Comparison of ENCODE assay signal across 11 mouse cellular contexts in genomic region chr4:141012558-141012957, GRCm38 (mm10). TPM values are rescaled to one million over a fixed set of nuclear protein-coding genes. Genes with fewer than 3 reads are reported as not detected.
A peak's percentile ranks its signal among the peaks of the same experiment; 100 is the strongest.
DNase-seq lines count a peak whose midpoint lies in the region; ATAC-seq and TF ChIP-seq lines count a peak whose summit lies in the region.
"Had no signal": no experiment of that assay in that cellular context is flagged by ENCODE, and none has a peak within 500 bp of the region (broad histone marks: within the 10 kb centered on the region; RNA-seq: fewer than 3 reads in every experiment).

No protein-coding gene starts in this region.

- H3K4me1 ChIP-seq in kidney, embryonic 15.5 days, result peaks cover 43% of the 10 kb centered on the region
- no peaks in the 10 kb centered on the region for H3K4me1 ChIP-seq in kidney, adult 2 months (ENCODE audit: control insufficient read depth, insufficient read depth, low read length)
- H3K4me1 ChIP-seq in cortical plate, adult 2 months (ENCODE audit: control insufficient read depth, insufficient read depth, low read length), result peaks cover 9% of the 10 kb centered on the region; the same call in 1 of the 2 replicates
- H3K4me1 ChIP-seq in forebrain, embryonic 15.5 days, result peaks cover 48% of the 10 kb centered on the region
- peaks cover 38% of the 10 kb centered on the region for H3K4me1 ChIP-seq in midbrain, embryonic 15.5 days

- no peak for TF ChIP-seq POLR2A in kidney, adult 2 months (IDR thresholded peaks at IDR 0.05; ENCODE audit: low read depth, low read length)
- no peak for TF ChIP-seq POLR2A in cortical plate, adult 2 months (IDR thresholded peaks at IDR 0.05; ENCODE audit: extremely low read depth, insufficient read depth, low read length)

- no peak overlapping the region for H3K4me3 ChIP-seq in kidney, embryonic 15.5 days (replicated peaks)
- no peak overlapping the region for H3K4me3 ChIP-seq in kidney, adult 2 months (ENCODE audit: insufficient read depth, low read depth, low read length)
- H3K4me3 ChIP-seq in cortical plate, adult 2 months (ENCODE audit: insufficient read depth, low read length), result no peak overlapping the region
- peak overlapping the region; percentile 67 for H3K4me3 ChIP-seq in forebrain, embryonic 15.5 days
- no peak overlapping the region for H3K4me3 ChIP-seq in midbrain, embryonic 15.5 days
- H3K4me3 ChIP-seq: heart, adult 2 months had no signal

- no peaks in the 10 kb centered on the region for H3K9me3 ChIP-seq in kidney, embryonic 15.5 days (replicated peaks)
- H3K9me3 ChIP-seq in forebrain, embryonic 15.5 days, result no peaks in the 10 kb centered on the region
- no peaks in the 10 kb centered on the region for H3K9me3 ChIP-seq in midbrain, embryonic 15.5 days

- DNase-seq in kidney, adult 2 months, result no peak
- DNase-seq in c-Kit-positive CD71-positive TER-119-positive erythroid progenitor cells, embryonic 14.5 days (ENCODE audit: low spot score), result no peak
- DNase-seq in ovary, postnatal 36 days (ENCODE audit: low spot score), result no peak
- DNase-seq in left cerebral cortex, adult 9 months (ENCODE audit: low spot score in 2 of 2), result no peak
- DNase-seq: lung, adult 2 months; thymus, adult 2 months had no signal

- peak overlapping the region; percentile 74 for H3K4me2 ChIP-seq in kidney, embryonic 15.5 days
- H3K4me2 ChIP-seq in forebrain, embryonic 15.5 days (replicated peaks), result peak overlapping the region; percentile 76
- peak overlapping the region; percentile 64 for H3K4me2 ChIP-seq in midbrain, embryonic 15.5 days

- H3K36me3 ChIP-seq in kidney, embryonic 15.5 days, result peaks cover 54% of the 10 kb centered on the region
- H3K36me3 ChIP-seq in kidney, adult 2 months (ENCODE audit: control insufficient read depth, insufficient read depth, low read length), result no peaks in the 10 kb centered on the region; the same call in 1 of the 2 replicates
- H3K36me3 ChIP-seq in forebrain, embryonic 15.5 days, result peaks cover 46% of the 10 kb centered on the region
- peaks cover 23% of the 10 kb centered on the region; the same call in 1 of the 2 replicates for H3K36me3 ChIP-seq in midbrain, embryonic 15.5 days (replicated peaks)

- H3K9ac ChIP-seq in kidney, embryonic 15.5 days, result peak overlapping the region; percentile 22; the same call in 1 of the 2 replicates
- peak overlapping the region; percentile 79; the same call in 1 of the 2 replicates for H3K9ac ChIP-seq in forebrain, embryonic 15.5 days (replicated peaks)
- peak overlapping the region; percentile 59; the same call in 1 of the 2 replicates for H3K9ac ChIP-seq in midbrain, embryonic 15.5 days

- 80% methylated on average over 10 of the region's 10 CpGs for WGBS in kidney, embryonic 15.5 days
- 78% methylated on average over 10 of the region's 10 CpGs for WGBS in kidney, adult 2 months
- WGBS in forebrain, embryonic 15.5 days, result 55% methylated on average over 10 of the region's 10 CpGs
- WGBS in midbrain, embryonic 15.5 days, result 73% methylated on average over 10 of the region's 10 CpGs

- no peak overlapping the region for H3K27ac ChIP-seq in kidney, embryonic 15.5 days
- H3K27ac ChIP-seq in kidney, adult 2 months (ENCODE audit: insufficient read depth, low read depth, low read length), result no peak overlapping the region
- H3K27ac ChIP-seq in cortical plate, adult 2 months (ENCODE audit: insufficient read depth, low read length), result 0 out of 2 replicates have a peak overlapping the region, but pooled peaks have one; percentile 18
- peak overlapping the region; percentile 90 for H3K27ac ChIP-seq in forebrain, embryonic 15.5 days (replicated peaks)
- peak overlapping the region; percentile 79 for H3K27ac ChIP-seq in midbrain, embryonic 15.5 days
- H3K27ac ChIP-seq: heart, adult 2 months had no signal

- H3K27me3 ChIP-seq in kidney, embryonic 15.5 days, result no peaks in the 10 kb centered on the region
- no peaks in the 10 kb centered on the region for H3K27me3 ChIP-seq in kidney, adult 2 months (replicated peaks; ENCODE audit: control insufficient read depth, insufficient read depth, low read length)
- no peaks in the 10 kb centered on the region for H3K27me3 ChIP-seq in forebrain, embryonic 15.5 days
- H3K27me3 ChIP-seq in midbrain, embryonic 15.5 days (replicated peaks), result no peaks in the 10 kb centered on the region

- no peak for TF ChIP-seq CTCF in kidney, adult 2 months (conservative IDR thresholded peaks at IDR 0.05; ENCODE audit: insufficient read depth, insufficient read length, low read depth, low read length)
- TF ChIP-seq CTCF in cortical plate, adult 2 months (IDR thresholded peaks at IDR 0.05; ENCODE audit: extremely low read depth, insufficient read depth, low read length), result no peak

- no peak for ATAC-seq in kidney, embryonic 15.5 days (replicated peaks; ENCODE audit: low FRiP score)
- no peak for ATAC-seq in forebrain, embryonic 15.5 days (replicated peaks)
- no peak for ATAC-seq in midbrain, embryonic 15.5 days (replicated peaks)

RNA-seq across cellular contexts. Expression of gene Mfap2, which starts 2.3 kb away (rescaled TPM):
- 340 and 433 TPM in 2 replicates for polyA plus RNA-seq in kidney, embryonic 15.5 days (2015; fragmentation: Nextera tagmentation; extraction: Ambion mirVana)
- 14.9 and 18.0 TPM in 2 replicates for polyA plus RNA-seq in kidney, adult 2 months (2012; rRNA removed)
- polyA plus RNA-seq in cortical plate, adult 2 months (2012; rRNA removed), result 9.6 and 10.9 TPM in 2 replicates
- polyA plus RNA-seq in forebrain, embryonic 15.5 days (2015; fragmentation: Nextera tagmentation; extraction: Ambion mirVana), result 215 and 229 TPM in 2 replicates
- 153 and 181 TPM in 2 replicates for polyA plus RNA-seq in midbrain, embryonic 15.5 days (2015; fragmentation: Nextera tagmentation; extraction: Ambion mirVana)

RNA-seq across cellular contexts. Expression of gene Atp13a2, which starts 25.9 kb away (rescaled TPM):
- 40.5 and 45.3 TPM in 2 replicates for polyA plus RNA-seq in kidney, embryonic 15.5 days (2015; fragmentation: Nextera tagmentation; extraction: Ambion mirVana)
- polyA plus RNA-seq in kidney, adult 2 months (2012; rRNA removed), result 46.3 and 56.0 TPM in 2 replicates
- polyA plus RNA-seq in cortical plate, adult 2 months (2012; rRNA removed), result 180 and 187 TPM in 2 replicates
- 123 and 127 TPM in 2 replicates for polyA plus RNA-seq in forebrain, embryonic 15.5 days (2015; fragmentation: Nextera tagmentation; extraction: Ambion mirVana)
- polyA plus RNA-seq in midbrain, embryonic 15.5 days (2015; fragmentation: Nextera tagmentation; extraction: Ambion mirVana), result 189 and 193 TPM in 2 replicates

RNA-seq across cellular contexts. Expression of gene Crocc, which starts 47.8 kb away (rescaled TPM):
- polyA plus RNA-seq in kidney, embryonic 15.5 days (2015; fragmentation: Nextera tagmentation; extraction: Ambion mirVana), result 8.5 and 9.5 TPM in 2 replicates
- polyA plus RNA-seq in kidney, adult 2 months (2012; rRNA removed), result 34.7 and 41.8 TPM in 2 replicates
- 85.8 and 95.2 TPM in 2 replicates for polyA plus RNA-seq in cortical plate, adult 2 months (2012; rRNA removed)
- 8.3 and 10.2 TPM in 2 replicates for polyA plus RNA-seq in forebrain, embryonic 15.5 days (2015; fragmentation: Nextera tagmentation; extraction: Ambion mirVana)
- 7.0 and 8.9 TPM in 2 replicates for polyA plus RNA-seq in midbrain, embryonic 15.5 days (2015; fragmentation: Nextera tagmentation; extraction: Ambion mirVana)

RNA-seq across cellular contexts. Expression of gene Sdhb, which starts 51.6 kb away (rescaled TPM):
- 448 and 457 TPM in 2 replicates for polyA plus RNA-seq in kidney, embryonic 15.5 days (2015; fragmentation: Nextera tagmentation; extraction: Ambion mirVana)
- 655 and 703 TPM in 2 replicates for polyA plus RNA-seq in kidney, adult 2 months (2012; rRNA removed)
- polyA plus RNA-seq in cortical plate, adult 2 months (2012; rRNA removed), result 276 and 282 TPM in 2 replicates
- polyA plus RNA-seq in forebrain, embryonic 15.5 days (2015; fragmentation: Nextera tagmentation; extraction: Ambion mirVana), result 428 and 441 TPM in 2 replicates
- 442 and 447 TPM in 2 replicates for polyA plus RNA-seq in midbrain, embryonic 15.5 days (2015; fragmentation: Nextera tagmentation; extraction: Ambion mirVana)

Comparison
In these comparisons a context has a peak if more than half of its experiments do, and no peak if none do; other contexts are left out.
1. H3K27ac ChIP-seq: peak in cortical plate, adult 2 months (single experiment), forebrain, embryonic 15.5 days (single experiment) and midbrain, embryonic 15.5 days (single experiment); none in kidney, embryonic 15.5 days (single experiment) and kidney, adult 2 months (single experiment).
2. H3K9ac ChIP-seq: peak in every context shown above with its lines; median percentile 79 in forebrain, embryonic 15.5 days; 59 in midbrain, embryonic 15.5 days; 22 in kidney, embryonic 15.5 days.
3. Peak in every context shown above with its lines, with median percentiles within 50 percentile points of each other: H3K4me2 ChIP-seq.